ENCODE assay signal across 8 mouse cellular contexts in the genomic region with DNA sequence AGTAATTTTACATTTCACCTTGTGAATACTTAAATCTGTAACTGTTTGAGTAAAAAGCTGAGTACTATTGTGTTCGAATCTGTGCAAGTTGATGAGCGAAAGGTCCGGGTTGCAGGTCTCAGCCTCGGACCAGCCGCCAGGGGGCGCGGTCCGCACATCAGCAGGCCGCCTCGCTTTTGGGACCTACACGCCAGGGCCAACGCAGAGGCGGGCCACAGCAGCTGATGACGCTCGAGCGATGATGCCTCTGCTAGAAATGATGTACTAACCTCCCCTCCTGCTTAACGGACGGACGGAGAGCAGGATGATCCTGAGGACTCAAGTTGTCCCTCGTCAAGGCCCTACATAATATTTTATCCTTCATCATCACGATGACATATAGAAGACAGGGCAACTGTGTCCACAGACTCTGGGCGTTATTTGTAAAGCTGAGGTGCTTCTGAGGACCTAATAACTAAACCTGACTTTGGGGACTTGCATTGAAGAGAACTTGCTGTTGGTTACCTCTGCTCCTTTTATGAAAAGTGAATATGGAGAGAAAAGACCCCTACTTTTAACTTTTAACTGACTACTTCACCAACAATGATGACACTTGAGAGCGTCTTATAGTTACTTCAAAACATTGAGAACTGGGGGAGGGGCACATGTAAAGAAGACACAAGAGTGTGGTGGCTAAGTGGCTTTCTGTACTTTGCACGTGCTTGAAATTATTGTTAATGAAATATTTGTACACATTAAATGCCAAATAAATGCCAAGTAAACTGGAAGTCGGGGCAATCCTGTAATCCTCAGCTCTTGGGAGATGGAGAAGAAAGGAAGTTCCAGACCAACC. TPM values are rescaled to one million over a fixed set of nuclear protein-coding genes. Genes with fewer than 3 reads are reported as not detected.
DNase-seq lines count a peak whose midpoint lies in the region; ATAC-seq lines count a peak whose summit lies in the region.

No protein-coding gene starts in this region.

- peak overlapping the region; percentile 58; the same call in 1 of the 2 replicates for H3K9ac ChIP-seq in hindbrain, embryonic 13.5 days

- H3K4me1 ChIP-seq in hindbrain, embryonic 13.5 days (replicated peaks): peaks cover 35% of the 10 kb centered on the region

- ATAC-seq in hindbrain, embryonic 13.5 days (ENCODE audit: low FRiP score): peak; percentile 80

- peak overlapping the region; percentile 92 for H3K4me2 ChIP-seq in hindbrain, embryonic 13.5 days

- no peaks in the 10 kb centered on the region for H3K27me3 ChIP-seq in hindbrain, embryonic 13.5 days

- H3K9me3 ChIP-seq in hindbrain, embryonic 13.5 days: no peaks in the 10 kb centered on the region

- no peak overlapping the region for H3K27ac ChIP-seq in hindbrain, embryonic 13.5 days

- 3% methylated on average over 25 of the region's 25 CpGs for WGBS in hindbrain, embryonic 13.5 days

- H3K36me3 ChIP-seq in hindbrain, embryonic 13.5 days: peaks cover 26% of the 10 kb centered on the region

- peak; percentile 95 for DNase-seq in R1 (ENCODE audit: low read depth, low spot score)
- DNase-seq in cerebellum, postnatal 14 days: peak; percentile 92 to 94
- peak; percentile 72 to 81 for DNase-seq in frontal cortex, postnatal 25 days (ENCODE audit: low spot score in 2 of 2)
- DNase-seq in layer of hippocampus, postnatal 25 days (ENCODE audit: extremely low spot score in 1 of 2, low spot score in 1 of 2): peak; percentile 69 to 84
- peak; percentile 94 for DNase-seq in lung, postnatal 10 days
- peak; percentile 88 for DNase-seq in ovary, postnatal 36 days (ENCODE audit: low spot score)
- DNase-seq in thymus, postnatal 25 days: peak; percentile 89

- H3K4me3 ChIP-seq in hindbrain, embryonic 13.5 days: peak overlapping the region; percentile 35

RNA-seq across cellular contexts. Expression of a gene that starts 1.0 kb away (rescaled TPM):
- polyA plus RNA-seq in hindbrain, embryonic 13.5 days (2015; fragmentation: Nextera tagmentation; extraction: Ambion mirVana): 9.9 and 10.2 TPM in 2 replicates
- total RNA-seq in layer of hippocampus, postnatal 25 days (2021): 1 to 10 TPM; 8.5 to 8.9 TPM

RNA-seq across cellular contexts. Expression of a gene that starts 41.0 kb away (rescaled TPM):
- polyA plus RNA-seq in hindbrain, embryonic 13.5 days (2015; fragmentation: Nextera tagmentation; extraction: Ambion mirVana): 0.06 TPM in 1 of 2 replicates, not detected in the other
- not detected for total RNA-seq in layer of hippocampus, postnatal 25 days (2021)

RNA-seq across cellular contexts. Expression of a gene that starts 55.7 kb away (rescaled TPM):
- 54.5 and 58.1 TPM in 2 replicates for polyA plus RNA-seq in hindbrain, embryonic 13.5 days (2015; fragmentation: Nextera tagmentation; extraction: Ambion mirVana)
- total RNA-seq in layer of hippocampus, postnatal 25 days (2021): 10 to 100 TPM; 34.3 to 40.0 TPM
